Comparison of ENCODE assay signal across 8 mouse cellular contexts in the genomic region with DNA sequence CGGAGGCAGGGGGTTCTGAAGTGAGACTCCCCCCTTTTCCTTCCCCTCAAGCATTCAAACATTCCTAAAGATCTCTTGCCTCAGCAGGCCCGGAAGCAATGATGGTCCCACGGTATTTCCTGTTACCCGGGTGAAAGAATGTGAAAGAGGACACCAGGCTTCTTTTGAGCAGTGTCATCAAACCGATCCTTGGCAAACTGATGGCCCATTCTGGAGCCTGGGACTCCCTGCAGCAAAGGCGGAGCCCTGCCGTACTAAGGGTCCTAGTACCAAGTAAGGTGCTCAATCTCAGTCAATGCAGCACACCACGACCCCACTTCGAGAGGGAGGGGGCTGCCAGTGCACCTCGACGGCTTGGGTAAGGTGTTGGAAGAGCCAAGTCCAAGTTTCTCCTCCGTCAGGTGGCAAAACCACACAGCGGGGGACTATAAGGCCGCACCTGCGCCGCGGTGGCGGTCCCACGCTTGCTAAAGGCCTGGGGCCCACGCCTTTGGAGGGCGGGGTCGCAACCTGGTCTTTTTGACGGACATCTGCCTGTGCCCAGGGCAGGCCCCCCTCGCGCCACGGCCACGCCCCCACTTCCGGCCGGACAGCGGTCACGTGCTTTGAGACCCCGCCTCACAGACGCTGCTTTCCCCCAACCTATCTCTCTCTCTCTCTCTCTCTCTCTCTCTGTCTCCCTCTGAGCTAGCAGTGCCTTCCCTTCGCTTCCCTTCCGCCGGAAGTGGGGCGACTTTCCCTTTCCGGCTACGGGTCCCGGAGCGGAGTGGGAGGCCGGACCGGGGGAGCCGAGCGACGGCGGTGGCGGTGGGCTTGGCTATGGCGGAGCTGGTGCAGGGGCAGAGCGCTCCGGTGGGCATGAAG. TPM values are rescaled to one million over a fixed set of nuclear protein-coding genes. Genes with fewer than 3 reads are reported as not detected.
DNase-seq lines count a peak whose midpoint lies in the region; ATAC-seq and TF ChIP-seq lines count a peak whose summit lies in the region.

Gene Fubp3 (plus strand): TSS at position 601 of the 864 bp plus-strand sequence.

- intact Hi-C loops in heart, postnatal 36 days (cut with DNase I) = no loop called here

- peak within 1 kb of the TSS; percentile 95 for H3K9ac ChIP-seq in forebrain, embryonic 16.5 days (replicated peaks; ENCODE audit: low read depth, low read length)
- peak within 1 kb of the TSS; percentile 95 for H3K9ac ChIP-seq in lung, embryonic 14.5 days

- H3K27me3 ChIP-seq in G1E (ENCODE audit: insufficient read depth, low read length) = peaks cover 13% of the 10 kb centered on the region
- 0 out of 2 replicates have a peak, but pooled peaks cover 5% of the 10 kb centered on the region for H3K27me3 ChIP-seq in forebrain, embryonic 16.5 days (replicated peaks; ENCODE audit: control insufficient read depth, insufficient read depth, low read length)
- no peaks in the 10 kb centered on the region for H3K27me3 ChIP-seq in lung, embryonic 14.5 days (ENCODE audit: insufficient read depth, low read length)
- H3K27me3 ChIP-seq in thymus, adult 2 months (ENCODE audit: control insufficient read depth, insufficient read depth, low read length) = no peaks in the 10 kb centered on the region

- peaks cover 34% of the 10 kb centered on the region for H3K4me1 ChIP-seq in G1E (ENCODE audit: insufficient read depth, low read depth, low read length)
- H3K4me1 ChIP-seq in forebrain, embryonic 16.5 days (replicated peaks; ENCODE audit: control insufficient read depth, insufficient read depth, low read length) = peaks cover 18% of the 10 kb centered on the region
- H3K4me1 ChIP-seq in lung, embryonic 14.5 days (ENCODE audit: insufficient read depth) = peaks cover 10% of the 10 kb centered on the region
- H3K4me1 ChIP-seq in olfactory bulb, adult 2 months (ENCODE audit: control insufficient read depth, insufficient read depth, low read length) = 0 out of 2 replicates have a peak, but pooled peaks cover 4% of the 10 kb centered on the region
- H3K4me1 ChIP-seq in thymus, adult 2 months (replicated peaks; ENCODE audit: control insufficient read depth, insufficient read depth, low read length) = peaks cover 10% of the 10 kb centered on the region

- H3K9me3 ChIP-seq in G1E (replicated peaks) = no peaks in the 10 kb centered on the region; the same call in 1 of the 2 replicates
- no peaks in the 10 kb centered on the region for H3K9me3 ChIP-seq in forebrain, embryonic 16.5 days (ENCODE audit: control insufficient read depth, low read length)
- no peaks in the 10 kb centered on the region for H3K9me3 ChIP-seq in lung, embryonic 14.5 days (ENCODE audit: low read depth, low read length)

- peak; percentile 88 for ATAC-seq in G1E (ENCODE audit: extremely low read depth, insufficient number of reproducible peaks, low FRiP score, poor library complexity, severe bottlenecking)
- ATAC-seq in forebrain, embryonic 16.5 days = peak; percentile 99
- peak; percentile 97 for ATAC-seq in lung, embryonic 14.5 days (ENCODE audit: insufficient read depth)

- WGBS in forebrain, embryonic 16.5 days = 3% methylated on average over 47 of the region's 51 CpGs
- under 1% methylated on average over 51 of the region's 51 CpGs for WGBS in lung, embryonic 14.5 days
- WGBS in olfactory bulb, adult 2 months = 2% methylated on average over 51 of the region's 51 CpGs
- 2% methylated on average over 51 of the region's 51 CpGs for WGBS in thymus, adult 2 months

- no peak for TF ChIP-seq CTCF in G1E (IDR thresholded peaks at IDR 0.05; ENCODE audit: low read depth, low read length)
- no peak for TF ChIP-seq CTCF in layer of hippocampus, adult 2 months (conservative IDR thresholded peaks at IDR 0.05)
- TF ChIP-seq CTCF in lung, embryonic 14.5 days (IDR thresholded peaks at IDR 0.05; ENCODE audit: low read depth) = no peak
- no peak for TF ChIP-seq CTCF in olfactory bulb, adult 2 months (IDR thresholded peaks at IDR 0.05; ENCODE audit: insufficient read depth, low read depth, low read length)
- no peak for TF ChIP-seq CTCF in thymus, adult 2 months (IDR thresholded peaks at IDR 0.05; ENCODE audit: borderline replicate concordance, control insufficient read depth, extremely low read depth, insufficient read depth, low read length, poor library complexity)

- TF ChIP-seq POLR2A in olfactory bulb, adult 2 months (IDR thresholded peaks at IDR 0.05; ENCODE audit: insufficient read depth, low read depth, low read length) = peak; percentile 70; the same call in 1 of the 2 replicates
- TF ChIP-seq POLR2A in thymus, adult 2 months (IDR thresholded peaks at IDR 0.05; ENCODE audit: control insufficient read depth, extremely low read depth, insufficient read depth, low read length, poor library complexity) = peak; percentile 75; the same call in 1 of the 2 replicates

- H3K4me2 ChIP-seq in forebrain, embryonic 16.5 days (ENCODE audit: low read length) = peak within 1 kb of the TSS; percentile 97
- H3K4me2 ChIP-seq in lung, embryonic 14.5 days = peak within 1 kb of the TSS; percentile 81

- peak within 1 kb of the TSS; percentile 75 for H3K27ac ChIP-seq in forebrain, embryonic 16.5 days (ENCODE audit: low read length)
- peak within 1 kb of the TSS; percentile 94 for H3K27ac ChIP-seq in layer of hippocampus, adult 2 months
- peak within 1 kb of the TSS; percentile 86 for H3K27ac ChIP-seq in lung, embryonic 14.5 days (ENCODE audit: low read depth)
- H3K27ac ChIP-seq in olfactory bulb, adult 2 months (ENCODE audit: insufficient read depth, low read depth, low read length) = peak within 1 kb of the TSS; percentile 11; the same call in 1 of the 2 replicates
- H3K27ac ChIP-seq in thymus, adult 2 months (ENCODE audit: control insufficient read depth, insufficient read depth, low read length) = 0 out of 2 replicates have a peak within 1 kb of the TSS, but pooled peaks have one; percentile 1

- DNase-seq in G1E (ENCODE audit: low spot score) = peak; percentile 97
- DNase-seq in cerebellum, adult 18-20 months = peak; percentile 85 to 87
- DNase-seq in heart, postnatal 36 days = peak; percentile 84 to 88
- DNase-seq in layer of hippocampus, adult 2 months (ENCODE audit: low spot score in 2 of 2) = peak; percentile 90 to 91
- DNase-seq in lung, embryonic 14.5 days = peak; percentile 95
- peak; percentile 80 for DNase-seq in thymus, adult 2 months

- H3K4me3 ChIP-seq in G1E (ENCODE audit: low read depth, low read length) = peak within 1 kb of the TSS; percentile 89
- H3K4me3 ChIP-seq in forebrain, embryonic 16.5 days (replicated peaks; ENCODE audit: low read length) = peak within 1 kb of the TSS; percentile 89
- H3K4me3 ChIP-seq in layer of hippocampus, adult 2 months = peak within 1 kb of the TSS; percentile 64
- peak within 1 kb of the TSS; percentile 98 for H3K4me3 ChIP-seq in lung, embryonic 14.5 days (ENCODE audit: low read depth, low read length)
- peak within 1 kb of the TSS; percentile 94 for H3K4me3 ChIP-seq in olfactory bulb, adult 2 months (ENCODE audit: insufficient read depth, low read depth, low read length)
- H3K4me3 ChIP-seq in thymus, adult 2 months (ENCODE audit: control insufficient read depth, insufficient read depth, low read length) = peak within 1 kb of the TSS; percentile 75

- peaks cover 32% of the 10 kb centered on the region for H3K36me3 ChIP-seq in G1E (replicated peaks)
- H3K36me3 ChIP-seq in forebrain, embryonic 16.5 days (ENCODE audit: control insufficient read depth, insufficient read depth) = no peaks in the 10 kb centered on the region
- H3K36me3 ChIP-seq in lung, embryonic 14.5 days (ENCODE audit: insufficient read depth) = 0 out of 2 replicates have a peak, but pooled peaks cover 12% of the 10 kb centered on the region
- no peaks in the 10 kb centered on the region for H3K36me3 ChIP-seq in thymus, adult 2 months (ENCODE audit: control insufficient read depth, insufficient read depth, low read length)

RNA-seq across cellular contexts. Expression of gene Fubp3, which starts in this region (rescaled TPM):
- total RNA-seq in G1E (2014; fragmentation: Nextera tagmentation) = 49.2 and 65.0 TPM in 2 replicates
- 42.5 and 64.4 TPM in 2 replicates for total RNA-seq in G1E (2017)
- 186 and 208 TPM in 2 replicates for polyA plus RNA-seq in G1E (2012)
- 57.2 and 58.7 TPM in 2 replicates for polyA plus RNA-seq in forebrain, embryonic 16.5 days (2015; fragmentation: Nextera tagmentation; extraction: Ambion mirVana)
- total RNA-seq in heart, postnatal 36 days (2021) = 10 to 100 TPM; 13.1 to 13.7 TPM
- total RNA-seq in layer of hippocampus, adult 2 months (2021) = 10 to 100 TPM; 41.3 to 42.1 TPM
- polyA plus RNA-seq in lung, embryonic 14.5 days (2014; fragmentation: Nextera tagmentation; extraction: Ambion mirVana) = 86.2 and 89.5 TPM in 2 replicates
- polyA plus RNA-seq in olfactory bulb, adult 2 months (2012; ENCODE audit: insufficient read depth, insufficient read length, low replicate concordance, missing spikeins) = not detected in 2 replicates
- polyA plus RNA-seq in thymus, adult 2 months (2012; rRNA removed) = 56.3 and 69.5 TPM in 2 replicates

Comparison
In these comparisons a context has a peak if more than half of its experiments do, and no peak if none do; other contexts are left out.
1. Peak in every context shown above with its lines: DNase-seq, ATAC-seq, H3K4me3 ChIP-seq and H3K27ac ChIP-seq.
2. H3K27ac ChIP-seq: peak in every context shown above with its lines; median percentile 94 in layer of hippocampus, adult 2 months; 86 in lung, embryonic 14.5 days; 75 in forebrain, embryonic 16.5 days; 11 in olfactory bulb, adult 2 months; 1 in thymus, adult 2 months.